Mouse (Mus musculus) mouse embryonic stem cell (cell line): ENCODE data around the gene Rfx4.

ENCODE experiments used
- in situ Hi-C, 2 experiments: fragments of 300-500 bp; cut with MboI; formaldehyde crosslinking; loops; 1 replicate in 1 of 2; 3 replicates in 1 of 2; pipeline ENCODE4 v1.14.3; 2019 to 2020; ENCODE audit warnings: low sequenced_read_pairs in 2 of 2, low pct_unique_long_range_greater_than_20kb in 1 of 2, mixed read lengths in 1 of 2; ENCODE audit not compliant: unreplicated experiment in 1 of 2

Gene Rfx4

DNA sequence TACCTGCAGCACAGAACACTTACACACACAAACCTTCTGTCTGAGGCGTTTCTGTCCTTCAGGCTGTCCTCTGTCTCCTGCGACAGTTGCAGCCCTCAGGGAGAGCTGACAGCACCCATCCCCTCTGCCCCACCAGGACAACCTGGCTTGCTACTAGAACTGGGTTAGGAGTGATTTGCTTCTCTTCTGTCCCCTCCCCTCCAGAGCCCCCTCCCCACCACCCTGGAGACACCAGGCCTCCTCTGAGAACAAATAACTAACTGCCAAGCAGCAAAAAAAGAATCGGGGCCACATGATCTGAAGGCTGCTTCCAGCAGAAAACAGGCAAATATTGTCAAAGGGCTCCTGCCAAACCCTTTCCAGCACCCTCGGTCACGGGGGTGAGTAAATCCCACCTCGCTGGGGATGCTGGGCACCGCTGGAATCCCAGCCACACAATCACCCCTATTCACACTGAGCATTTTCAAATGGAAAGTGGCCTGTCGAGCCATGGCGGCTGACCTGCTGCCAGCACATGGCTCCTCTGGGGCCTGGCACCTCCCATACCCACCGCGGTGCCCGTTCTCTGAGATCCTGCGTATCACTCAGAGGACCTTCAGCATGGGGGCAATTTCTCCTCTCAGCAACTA is 47.5 kb downstream of the Rfx4 start:
- in situ Hi-C loops = no loop called here

DNA sequence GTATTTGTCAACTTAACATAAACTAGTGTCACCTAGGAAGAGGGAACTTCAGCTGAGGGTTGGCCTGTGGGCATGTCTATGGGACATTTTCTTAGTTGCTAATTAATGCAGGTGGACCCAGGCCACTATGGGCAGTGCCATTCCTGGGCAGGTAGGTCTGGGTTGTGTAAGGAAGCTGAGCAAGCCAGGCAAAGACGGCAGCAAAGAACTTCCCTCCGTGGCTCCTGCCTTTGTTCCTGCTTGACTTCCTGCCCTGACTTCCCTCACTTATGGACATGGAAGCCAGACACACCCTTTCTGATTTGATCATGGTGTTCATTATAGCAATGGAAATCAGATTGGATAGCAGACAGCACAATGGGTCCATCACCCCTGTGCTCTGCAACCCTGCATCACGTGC is 49.7 kb downstream of the Rfx4 start:
- in situ Hi-C loops = no loop called here

DNA sequence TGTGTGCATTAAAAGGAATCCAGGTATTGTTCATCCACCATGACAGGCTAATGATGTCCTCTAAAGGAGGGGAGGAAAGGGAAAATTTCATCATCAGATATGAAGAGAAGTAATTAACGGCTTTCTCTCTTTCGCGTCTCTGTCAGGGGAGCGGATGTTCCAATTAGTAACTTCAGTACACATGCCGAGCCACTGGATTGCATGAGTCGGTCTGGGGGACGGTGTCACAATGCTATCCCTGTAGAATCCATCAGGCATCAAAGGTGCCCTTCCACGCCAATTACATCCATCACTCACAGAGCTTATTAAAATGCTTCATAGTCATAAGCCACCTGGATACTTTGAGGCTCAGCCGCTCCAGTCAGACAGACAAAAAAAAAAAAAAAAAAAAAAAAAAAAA is 51.3 kb downstream of the Rfx4 start:
- in situ Hi-C loops = no loop called here

DNA sequence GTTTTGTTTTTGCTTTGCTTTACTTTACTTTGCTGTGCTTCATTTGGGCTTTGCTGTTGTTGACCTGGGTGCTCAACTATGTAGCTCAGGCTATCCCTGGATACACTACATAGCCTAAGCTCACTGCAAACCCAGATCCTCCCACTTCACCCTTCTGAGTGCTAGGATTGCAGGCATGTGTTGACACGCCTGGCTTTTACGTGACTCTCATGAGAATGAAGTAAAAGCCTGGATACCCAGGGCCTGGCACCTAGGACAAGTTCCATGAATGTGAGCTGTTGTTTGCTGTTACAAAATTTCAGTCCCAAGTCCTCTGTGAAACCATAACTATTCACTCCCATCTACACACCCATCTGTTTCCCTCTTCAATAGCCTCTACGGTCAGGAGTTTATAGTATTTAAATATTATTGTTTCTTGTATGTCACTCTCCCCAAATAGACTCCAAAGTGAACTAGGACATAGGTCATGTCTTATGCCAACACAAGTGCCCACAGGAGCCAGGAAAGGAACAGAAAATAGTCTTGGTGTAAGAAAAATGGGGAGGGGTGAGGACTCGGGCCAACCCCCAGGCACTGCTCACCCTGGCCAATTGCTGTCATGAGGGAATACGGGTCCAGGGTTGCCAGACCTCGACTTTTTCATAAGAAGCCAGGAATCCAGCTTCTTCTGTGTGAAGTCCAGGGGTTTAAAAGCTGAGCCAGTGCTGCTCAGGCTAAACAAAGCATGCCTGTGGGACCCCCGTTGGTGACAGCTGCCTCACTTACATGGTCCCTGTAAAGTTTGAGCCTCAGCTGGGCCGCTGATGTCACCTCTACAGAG is 54.4 kb downstream of the Rfx4 start:
- in situ Hi-C loops = no loop called here

DNA sequence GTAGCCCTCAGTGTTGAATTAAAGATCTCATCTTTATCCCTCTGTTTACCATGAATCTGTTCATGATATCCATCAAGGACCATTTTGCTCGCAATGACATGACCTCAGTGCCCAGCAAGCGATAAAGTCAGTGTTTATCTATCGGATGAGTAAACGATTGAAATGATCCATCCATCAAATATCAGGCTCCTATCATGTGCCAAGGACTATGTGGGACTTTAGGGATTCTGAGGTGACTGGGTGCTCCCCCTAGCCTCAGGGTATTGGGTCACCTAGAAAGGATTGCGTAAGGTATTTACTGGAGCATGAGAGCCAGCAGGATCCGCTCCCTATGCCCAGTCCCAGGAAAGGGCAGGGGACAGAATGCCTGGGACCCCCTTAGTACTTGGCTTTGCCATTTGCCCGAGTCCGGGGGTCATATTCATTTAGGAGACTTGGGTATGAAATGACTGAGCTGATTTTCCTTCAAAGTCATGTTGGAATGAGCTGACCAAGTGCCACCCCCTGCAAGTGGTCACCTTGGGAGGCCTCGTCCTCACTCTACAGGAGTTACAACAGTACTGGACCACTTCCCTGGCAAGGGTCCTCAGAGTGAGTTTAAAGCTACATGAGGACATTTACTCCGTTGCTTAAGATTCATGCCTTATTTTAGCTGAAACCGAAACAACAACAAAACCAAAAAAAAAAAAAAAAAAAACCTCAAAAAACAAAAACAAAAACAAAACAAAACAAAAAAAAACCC is 55.5 kb downstream of the Rfx4 start:
- in situ Hi-C loops = no loop called here

DNA sequence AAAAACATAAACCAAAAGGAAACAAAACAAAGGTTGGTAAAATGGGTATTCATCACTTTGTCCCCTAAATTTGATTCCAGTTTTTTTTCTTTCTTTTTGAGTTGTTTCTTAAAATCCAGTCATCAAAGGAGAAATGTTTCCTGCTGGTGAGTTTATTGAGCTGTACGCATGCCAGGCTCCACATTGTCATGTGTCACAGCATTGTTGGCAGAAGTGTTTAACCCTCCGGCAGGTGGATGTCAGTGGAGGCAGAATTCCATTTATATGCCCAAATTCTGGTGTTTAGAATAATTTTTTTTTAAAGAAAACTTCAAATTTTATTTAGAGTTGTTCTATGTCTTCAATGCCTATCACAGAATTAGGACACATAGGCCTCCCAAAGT is 56.0 kb downstream of the Rfx4 start:
- in situ Hi-C loops = no loop called here

DNA sequence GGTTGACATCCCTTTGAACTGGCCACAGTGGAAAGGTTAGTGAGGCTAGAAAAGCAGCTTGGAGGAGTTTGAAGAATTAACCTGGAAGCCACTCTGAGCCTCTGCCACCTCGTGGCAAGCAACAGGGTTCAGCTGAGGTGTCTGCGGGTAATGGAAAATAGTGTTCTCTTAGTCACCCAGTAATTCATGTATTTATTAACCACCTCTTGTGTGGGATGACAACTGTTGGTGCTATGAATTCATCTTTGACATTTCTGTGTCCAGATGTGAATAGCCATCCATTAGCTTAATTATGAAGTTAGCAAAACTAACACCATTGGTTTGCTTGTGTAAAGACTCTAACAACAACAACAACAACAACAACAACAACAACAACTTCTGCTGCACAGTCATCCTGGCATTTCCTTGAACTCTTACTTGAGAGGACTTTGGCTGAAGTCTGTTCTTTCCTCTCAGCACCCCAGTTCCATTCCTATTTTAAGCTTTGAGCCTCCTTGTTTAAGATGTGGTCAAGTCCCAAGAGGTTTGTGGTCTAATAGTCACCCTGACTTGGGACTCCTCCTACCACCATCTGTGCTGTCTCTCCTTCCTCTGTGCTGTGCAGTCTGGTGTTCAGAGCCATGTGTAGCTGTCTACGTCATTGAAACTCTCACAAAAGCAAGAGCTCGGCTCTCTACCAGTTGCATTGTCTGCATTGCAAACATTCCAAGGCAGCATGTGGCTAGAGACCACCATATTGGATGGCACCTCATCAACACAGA is 60.0 kb downstream of the Rfx4 start:
- in situ Hi-C loops = no loop called here

DNA sequence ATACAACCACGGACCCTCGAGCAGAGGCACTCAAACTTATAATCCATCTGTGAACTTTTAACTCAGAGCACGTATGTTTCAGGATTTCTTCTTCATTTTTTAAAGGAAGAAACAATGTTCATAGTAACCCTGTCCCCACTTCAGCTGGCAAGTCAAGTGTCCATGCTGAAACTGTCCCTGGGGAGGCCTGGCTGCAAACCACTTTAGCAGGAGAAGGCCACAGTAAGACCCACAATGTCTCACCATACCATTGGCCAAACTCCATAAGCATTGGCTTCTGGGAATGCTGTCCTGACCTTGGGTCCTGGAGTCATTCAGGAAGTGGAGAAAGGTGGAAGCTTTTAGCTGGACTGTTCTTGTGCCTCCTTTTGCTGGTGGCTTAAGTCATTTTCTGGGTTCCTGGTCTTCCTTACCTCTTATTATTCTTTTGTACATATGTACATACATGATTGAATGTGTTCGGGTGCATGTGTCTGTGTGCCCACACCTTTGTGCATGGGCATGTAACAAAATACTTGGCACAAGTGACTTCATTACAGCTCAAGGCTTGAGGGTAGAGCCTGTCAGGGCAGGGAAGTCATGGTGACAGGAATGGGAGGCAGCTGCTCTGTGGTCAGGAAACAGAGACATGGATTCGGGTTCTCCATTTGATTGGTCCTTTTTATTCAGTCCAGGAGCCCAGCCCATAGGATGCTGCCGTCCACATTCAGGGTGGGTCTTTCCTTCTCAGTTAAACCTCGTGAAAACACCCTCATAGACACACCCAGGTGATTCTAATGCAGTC is 61.4 kb downstream of the Rfx4 start:
- in situ Hi-C loops = no loop called here

DNA sequence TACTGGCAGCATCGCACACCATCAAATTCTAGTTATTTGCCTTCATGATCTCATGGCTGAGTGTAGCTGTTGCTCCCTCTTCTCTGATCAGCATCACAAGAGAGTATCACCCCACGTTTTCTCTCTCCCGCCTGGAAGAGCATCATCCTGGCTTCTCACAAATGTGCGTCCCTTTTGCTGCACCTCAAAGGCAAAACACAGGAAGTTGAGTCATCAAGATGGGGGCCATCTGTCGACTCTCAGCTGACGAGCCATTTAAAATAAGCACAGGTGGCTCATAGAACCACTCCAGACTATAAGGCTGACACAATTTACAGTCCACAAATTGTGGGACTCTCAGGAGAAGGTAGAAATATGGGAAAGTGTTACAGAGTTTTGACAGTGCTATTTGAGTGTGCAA is 63.8 kb downstream of the Rfx4 start:
- in situ Hi-C loops = no loop called here

DNA sequence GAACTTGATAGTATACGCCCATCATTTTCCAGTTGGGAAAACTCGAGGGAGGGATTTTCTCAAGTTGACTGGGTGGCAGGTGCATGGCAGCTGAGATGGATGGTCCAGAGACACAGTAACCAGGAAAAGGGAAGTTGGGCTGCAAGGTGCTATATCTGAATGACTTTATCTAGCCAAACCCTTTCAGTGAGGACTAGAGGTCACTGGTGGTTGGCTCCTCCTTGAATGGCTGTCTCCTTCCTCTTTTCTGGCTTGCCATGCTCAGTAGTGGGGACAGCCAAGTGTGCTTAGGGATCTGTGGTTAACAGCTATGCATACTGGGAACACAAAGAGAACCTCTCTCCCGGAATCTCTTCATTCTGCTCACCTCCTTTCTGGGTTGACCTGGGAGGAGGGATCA is 64.4 kb downstream of the Rfx4 start:
- in situ Hi-C loops = no loop called here

DNA sequence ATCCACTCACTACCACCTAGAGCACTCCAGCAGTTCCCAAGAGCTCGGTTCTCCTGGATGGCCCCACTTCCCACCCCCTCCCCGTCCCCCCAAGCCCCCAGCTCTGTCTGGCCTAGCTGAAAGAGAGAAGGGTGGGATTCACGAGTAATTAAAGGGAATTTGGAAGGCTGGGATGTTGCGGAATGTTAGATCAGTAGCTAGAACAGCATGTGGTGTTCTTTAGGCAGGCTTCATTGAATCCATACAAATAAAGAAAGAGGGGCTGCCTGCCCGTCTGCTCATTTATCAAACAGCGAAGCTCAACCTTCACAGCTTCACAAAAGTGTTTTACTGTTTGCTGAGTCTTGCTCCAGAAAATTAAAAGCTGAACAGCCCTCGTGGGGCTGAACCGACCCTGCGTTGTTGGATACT is 66.9 kb downstream of the Rfx4 start:
- in situ Hi-C loops = no loop called here

DNA sequence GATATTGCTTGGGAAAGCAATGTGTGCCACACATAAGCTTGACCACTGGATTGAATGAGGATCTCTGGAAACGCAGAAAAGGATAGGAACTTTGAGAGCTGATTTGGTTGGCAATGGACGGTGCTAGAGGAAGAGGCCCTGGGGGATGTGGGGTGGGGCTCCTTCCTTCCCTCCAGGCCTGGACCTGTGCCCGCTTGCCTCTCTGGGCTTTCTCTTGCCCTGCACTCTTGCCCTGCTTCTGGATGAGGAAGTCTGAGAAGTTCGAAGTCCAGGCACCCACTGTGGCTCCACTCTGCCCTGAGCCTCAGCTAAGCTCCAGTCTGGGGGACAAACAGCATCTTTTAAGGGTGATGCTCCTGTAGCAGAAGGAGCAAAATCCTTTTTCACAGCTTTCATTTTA is 67.8 kb downstream of the Rfx4 start:
- in situ Hi-C loops = no loop called here

DNA sequence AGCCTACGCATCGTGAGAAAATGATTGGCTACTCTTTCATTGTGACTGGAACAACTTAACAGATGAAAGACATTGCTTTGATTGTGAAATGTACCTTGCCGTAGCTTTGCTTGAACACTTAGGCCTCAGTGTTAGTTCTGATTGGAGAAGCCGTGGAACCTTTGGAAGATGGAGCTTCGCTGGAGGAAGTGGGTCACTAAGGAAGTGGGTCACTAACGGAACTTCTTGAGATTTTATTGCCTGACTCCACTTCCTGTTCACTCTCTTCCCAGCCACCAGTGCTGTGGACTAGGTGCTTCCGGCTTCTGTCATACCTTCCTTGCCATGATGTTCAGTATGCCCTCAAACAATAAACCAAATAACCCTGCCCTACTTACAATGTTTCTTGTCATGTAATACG is 73.1 kb downstream of the Rfx4 start:
- in situ Hi-C loops = no loop called here

DNA sequence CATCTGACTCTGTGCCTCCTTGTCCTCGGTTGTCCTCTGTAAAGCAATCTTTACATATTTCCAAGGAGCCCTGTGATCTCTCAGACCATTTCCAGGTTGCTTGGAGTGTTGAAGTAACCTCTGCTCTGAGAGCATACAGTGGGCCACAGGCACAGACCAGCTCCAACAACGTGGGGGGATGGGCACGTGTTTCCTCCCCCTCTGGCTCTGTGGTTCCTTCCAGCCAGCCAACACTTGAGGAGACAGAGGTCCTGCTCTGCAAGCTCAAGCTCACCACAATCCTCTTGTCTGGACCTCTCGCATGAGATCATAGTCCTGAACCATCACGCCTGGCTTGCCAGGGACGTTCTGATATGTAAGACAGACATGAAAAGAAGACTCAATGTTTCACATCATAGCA is 79.7 kb downstream of the Rfx4 start:
- in situ Hi-C loops = no loop called here

DNA sequence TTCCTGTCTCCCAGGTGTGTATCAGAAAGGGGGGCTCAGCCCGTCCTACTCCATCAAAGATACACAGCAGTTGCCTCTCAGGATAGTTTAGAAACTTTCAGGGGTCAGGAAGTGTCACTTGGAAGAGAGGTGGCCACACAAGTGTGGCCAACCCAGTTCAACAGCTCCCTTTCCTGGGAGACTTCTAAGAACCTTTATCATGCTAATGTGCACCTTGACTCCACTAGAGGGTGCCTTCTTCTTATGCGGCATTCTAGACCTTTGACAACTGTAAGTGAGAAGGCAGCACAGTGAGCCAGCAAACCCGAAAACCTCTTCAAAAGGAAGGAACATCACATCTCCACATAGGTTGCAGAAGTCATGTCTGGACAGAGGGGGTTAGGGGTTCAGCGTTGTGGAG is 80.2 kb downstream of the Rfx4 start:
- in situ Hi-C loops = no loop called here

DNA sequence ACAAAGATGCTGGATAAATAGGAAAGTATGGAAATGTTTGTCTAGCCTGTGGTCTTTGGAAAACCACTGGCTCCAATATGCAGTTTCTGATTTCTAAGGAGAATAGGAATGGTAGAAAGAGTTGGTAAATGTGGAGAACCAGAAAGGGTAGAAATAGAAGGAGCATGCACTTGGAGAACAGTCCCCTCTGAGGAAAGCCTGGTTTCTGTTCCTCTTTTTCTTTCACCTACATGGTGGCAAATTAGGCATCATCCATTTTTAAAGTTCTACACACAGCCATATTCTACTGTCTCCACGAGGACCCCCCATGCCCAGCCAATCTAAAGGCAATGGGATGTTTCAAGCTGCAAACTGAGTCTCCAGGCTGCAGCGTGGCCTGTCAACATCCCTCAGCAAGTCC is 81.5 kb downstream of the Rfx4 start:
- in situ Hi-C loops = no loop called here

DNA sequence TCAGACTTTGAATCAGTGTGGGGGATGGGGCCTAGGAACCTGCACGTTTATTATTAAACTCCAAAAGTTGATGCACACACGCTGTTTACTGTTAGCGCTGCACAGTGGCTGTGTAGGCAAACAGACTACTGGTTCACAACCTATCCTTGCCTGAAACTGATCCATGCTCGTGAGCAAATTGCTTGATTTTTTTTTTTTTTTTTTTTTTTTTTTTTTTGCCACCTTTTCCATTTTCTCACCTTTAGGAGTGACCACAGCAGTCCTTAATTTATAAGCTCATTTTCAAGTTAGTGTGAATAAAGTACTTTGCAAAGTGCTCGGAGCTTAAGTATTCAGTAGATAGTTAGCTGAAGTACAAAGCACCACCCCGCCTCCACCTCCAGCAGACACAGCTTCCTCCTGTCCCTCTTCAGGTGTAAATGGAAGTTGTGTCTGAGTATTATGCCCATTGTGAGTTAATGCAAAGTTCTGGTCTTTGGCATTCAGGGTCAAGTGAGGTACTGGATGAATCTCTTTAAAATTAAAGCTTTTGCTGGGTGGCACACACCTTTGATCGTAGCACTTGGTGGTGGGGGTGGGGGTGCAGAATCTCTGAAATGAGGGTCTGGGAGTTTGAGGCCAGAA is 83.1 kb downstream of the Rfx4 start:
- in situ Hi-C loops = no loop called here

DNA sequence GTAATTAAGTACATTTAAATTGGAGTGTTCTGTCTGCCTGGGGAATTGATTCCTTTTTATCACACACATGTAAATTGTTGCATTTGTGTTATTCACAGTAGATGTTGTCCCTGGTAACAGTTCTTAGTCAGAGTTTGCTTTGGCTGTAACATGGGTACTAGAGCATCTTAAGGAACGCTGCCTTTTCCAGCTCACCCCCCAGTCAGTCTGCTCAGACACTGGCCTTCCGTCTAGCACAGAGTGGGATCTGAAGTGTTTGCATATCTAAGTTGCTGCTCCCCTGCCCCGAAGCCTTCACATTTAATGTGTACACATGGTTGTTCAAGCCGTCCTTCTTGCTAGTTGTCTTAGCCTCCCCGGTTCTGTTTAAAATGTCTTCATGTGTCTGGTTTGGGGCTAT is 90.8 kb downstream of the Rfx4 start:
- in situ Hi-C loops = no loop called here
